Mouse (Mus musculus) hindbrain, embryonic 15.5 days (tissue): ENCODE measurements at regions not wholly inside any gene's neighbourhood (a gene's known extent, or its start where the extent isn't known, plus 50 kb on each side); places are given as distances from the start of the nearest gene placed in this dataset.

ENCODE experiments used
- ATAC-seq: fragments of 200-750 bp; cut with Nextera tagmentation; 2 replicates; pipeline ENCODE4 v1.8.0; 2017; ENCODE audit warnings: low read depth, moderate number of reproducible peaks, moderate TSS enrichment; ENCODE audit not compliant: low FRiP score
- H3K27ac ChIP-seq: fragments of 300-500 bp; sonication (generic); replicated peaks from 2 replicates; pipeline ENCODE4 v1.5.1; 2015; ENCODE audit warnings: mild to moderate bottlenecking, inconsistent platforms
- H3K27me3 ChIP-seq: fragments of 300-500 bp; sonication (generic); 2 replicates; pipeline ENCODE4 v1.6.1; 2015; ENCODE audit warnings: control low read depth, inconsistent platforms
- H3K36me3 ChIP-seq: fragments of 300-500 bp; sonication (generic); 2 replicates; pipeline ENCODE4 v1.6.1; 2015; ENCODE audit warnings: control low read depth, inconsistent platforms
- H3K4me1 ChIP-seq: fragments of 300-500 bp; sonication (generic); replicated peaks from 2 replicates; pipeline ENCODE4 v1.6.1; 2015; ENCODE audit warnings: control low read depth, inconsistent platforms
- H3K4me2 ChIP-seq: fragments of 300-500 bp; sonication (generic); 2 replicates; pipeline ENCODE4 v1.6.1; 2015; ENCODE audit warnings: moderate library complexity, mild to moderate bottlenecking, inconsistent platforms
- H3K4me3 ChIP-seq: fragments of 300-500 bp; sonication (generic); 2 replicates; pipeline ENCODE4 v1.5.1; 2015; ENCODE audit warnings: mild to moderate bottlenecking, inconsistent platforms
- H3K9ac ChIP-seq: fragments of 300-500 bp; sonication (generic); 2 replicates; pipeline ENCODE4 v1.6.1; 2015; ENCODE audit warnings: inconsistent platforms
- H3K9me3 ChIP-seq: fragments of 300-500 bp; sonication (generic); 2 replicates; pipeline ENCODE4 v1.6.1; 2016; ENCODE audit warnings: control low read depth, inconsistent platforms
- WGBS: fragments of 180-500 bp; shearing (Covaris S2); methylation state at CpG from one replicate; pipeline ENCODE4 v1.1.7; 2015; 5-methylcytosine and 5-hydroxymethylcytosine counted together

DNA sequence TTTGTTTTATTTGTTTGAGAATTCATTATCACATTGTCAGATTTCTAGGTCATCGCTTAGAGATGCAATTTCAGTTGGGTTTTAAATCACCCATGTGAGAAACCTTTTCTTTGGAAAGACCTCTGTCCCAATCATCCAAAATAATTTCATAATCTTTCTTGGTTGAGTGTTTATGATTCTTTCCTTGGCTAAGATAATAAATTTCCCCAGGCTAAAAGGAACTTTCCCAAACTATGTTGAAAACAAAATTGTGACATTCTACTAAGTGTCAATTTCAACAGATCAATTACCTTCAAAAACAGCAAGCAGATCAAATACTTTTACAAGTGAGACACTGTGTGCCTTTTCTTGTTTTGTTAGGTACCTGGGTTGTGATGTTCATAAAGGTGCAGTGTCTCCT lies 80.0 kb upstream of the Acvr2a start:
- Histone ChIP-seq H3K27me3 (no peaks in the 10 kb centered on the region), H3K4me1 (no peaks in the 10 kb centered on the region), H3K9me3 (no peaks in the 10 kb centered on the region), H3K4me3 (no peak overlapping the region), H3K27ac (no peak overlapping the region), H3K36me3 (no peaks in the 10 kb centered on the region), H3K9ac (no peak overlapping the region), H3K4me2 (no peak overlapping the region)
- 91% methylated on average over 1 of the region's 1 CpGs for WGBS
- ATAC-seq, result no peak

DNA sequence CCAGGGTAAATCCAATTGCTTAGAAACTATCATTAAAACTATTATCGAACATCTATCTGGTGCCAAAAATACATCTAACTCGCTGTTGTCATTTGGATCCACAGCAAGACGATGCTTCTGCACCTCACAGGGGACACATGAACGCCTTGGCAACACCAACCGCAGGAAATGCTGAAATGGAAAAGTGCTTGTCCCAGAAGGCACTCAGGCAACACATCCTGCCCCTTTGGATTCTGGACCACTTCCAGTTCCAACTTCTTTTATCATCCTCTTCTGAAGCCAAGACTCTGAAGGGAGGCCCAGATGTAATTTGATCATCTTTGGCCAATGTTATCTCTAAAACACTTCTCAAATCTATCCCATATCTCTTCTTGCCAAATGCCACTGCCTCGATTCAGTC lies 79.4 kb upstream of the Acvr2a start:
- 77% methylated on average over 6 of the region's 6 CpGs for WGBS

DNA sequence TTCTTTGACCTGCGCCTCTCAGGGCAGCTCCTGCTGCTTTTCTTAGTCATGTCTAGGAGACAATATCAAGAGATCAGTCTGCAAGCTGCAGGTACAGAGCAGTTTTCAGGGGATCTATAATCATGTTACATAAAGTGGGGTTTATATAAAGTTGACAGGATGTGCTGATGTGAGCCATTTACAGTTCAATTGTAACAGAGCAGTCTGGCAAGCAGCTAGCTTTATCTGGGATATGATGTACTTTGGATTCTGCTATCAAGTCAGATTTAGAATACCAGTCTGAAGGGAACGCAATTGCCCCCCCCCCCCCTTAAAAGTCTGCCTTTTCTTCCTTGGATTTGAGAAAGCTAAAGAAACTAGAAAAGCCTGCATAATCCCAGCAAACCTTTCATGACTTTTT lies 77.6 kb upstream of the Acvr2a start:
- ATAC-seq, result no peak
- Histone ChIP-seq H3K4me3 (no peak overlapping the region), H3K9ac (no peak overlapping the region), H3K4me1 (no peaks in the 10 kb centered on the region), H3K4me2 (no peak overlapping the region), H3K36me3 (no peaks in the 10 kb centered on the region), H3K9me3 (no peaks in the 10 kb centered on the region), H3K27ac (no peak overlapping the region), H3K27me3 (no peaks in the 10 kb centered on the region)
- 78% methylated on average over 2 of the region's 2 CpGs for WGBS

More for the DNA sequence above, 79.4 kb upstream of the Acvr2a start:
- Histone ChIP-seq H3K9me3 (no peaks in the 10 kb centered on the region), H3K27me3 (no peaks in the 10 kb centered on the region), H3K9ac (no peak overlapping the region), H3K36me3 (no peaks in the 10 kb centered on the region), H3K4me3 (no peak overlapping the region), H3K4me1 (no peaks in the 10 kb centered on the region), H3K27ac (no peak overlapping the region), H3K4me2 (no peak overlapping the region)
- no peak for ATAC-seq
